Mouse (Mus musculus): ENCODE measurements around the gene Slc27a3. TPM values are rescaled to one million over a fixed set of nuclear protein-coding genes. Genes with fewer than 3 reads are reported as not detected.

Gene Slc27a3
- polyA plus RNA-seq, 1 experiment from 2014 or later: 4.3 TPM

DNA sequence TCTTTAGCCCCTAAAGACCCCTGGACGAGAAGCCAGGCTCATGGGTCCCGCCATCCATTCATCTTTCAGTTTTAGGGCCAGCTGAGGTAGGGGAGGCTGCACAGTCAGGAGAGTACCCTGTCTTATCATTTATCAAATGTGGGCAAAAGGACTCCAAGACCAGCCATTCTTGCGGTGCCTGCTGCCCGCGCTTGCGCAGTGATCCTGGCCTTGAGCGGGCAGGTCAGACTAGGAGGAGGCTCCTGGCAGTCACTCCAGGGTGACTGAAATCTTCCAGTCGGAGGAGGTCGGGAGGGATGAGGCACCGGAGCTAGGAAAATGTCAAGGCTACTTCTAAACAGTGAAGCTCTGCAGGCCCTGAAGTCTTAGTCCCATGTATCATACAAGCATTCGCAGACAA is 8.0 kb downstream of the Slc27a3 start:
- ATAC-seq (ENCODE audit: insufficient number of reproducible peaks, insufficient read depth, low FRiP score, low read depth): no peak
- 55% methylated on average over 11 of the region's 11 CpGs for WGBS

GRCm38 (mm10) chr3:90378496-90378895 is 11.2 kb downstream of the Slc27a3 start:
- Histone ChIP-seq H3K4me2 (ENCODE audit: low read length) (no peak overlapping the region), H3K4me1 (ENCODE audit: control insufficient read depth in 2 of 2, insufficient read depth in 2 of 2, low read length in 2 of 2) (no peaks in the 10 kb centered on the region), H3K27me3 (ENCODE audit: control insufficient read depth, insufficient read depth, low read length) (no peaks in the 10 kb centered on the region), H3K27ac (replicated peaks in 1 of 2; ENCODE audit: control insufficient read depth in 1 of 2, insufficient read depth in 1 of 2, low read depth in 2 of 2, low read length in 2 of 2) (no peak overlapping the region), H3K9ac (ENCODE audit: low read length) (no peak overlapping the region), H3K36me3 (ENCODE audit: control insufficient read depth, insufficient read depth, low read length) (no peaks in the 10 kb centered on the region), H3K9me3 (ENCODE audit: control insufficient read depth, low read length) (no peaks in the 10 kb centered on the region), H3K4me3 (ENCODE audit: control insufficient read depth in 1 of 2, insufficient read depth in 1 of 2, low read depth in 1 of 2, low read length in 2 of 2) (no peak overlapping the region)
- ATAC-seq (ENCODE audit: insufficient number of reproducible peaks, insufficient read depth, low FRiP score, low read depth): no peak
- 72% methylated on average over 5 of the region's 5 CpGs for WGBS

More for the DNA sequence above, 8.0 kb downstream of the Slc27a3 start:
- Histone ChIP-seq H3K4me2 (ENCODE audit: low read length) (no peak overlapping the region), H3K27me3 (ENCODE audit: control insufficient read depth, insufficient read depth, low read length) (no peaks in the 10 kb centered on the region), H3K4me3 (ENCODE audit: control insufficient read depth in 1 of 2, insufficient read depth in 1 of 2, low read depth in 1 of 2, low read length in 2 of 2) (no peak overlapping the region), H3K9me3 (ENCODE audit: control insufficient read depth, low read length) (no peaks in the 10 kb centered on the region), H3K4me1 (ENCODE audit: control insufficient read depth in 2 of 2, insufficient read depth in 2 of 2, low read length in 2 of 2) (no peaks in the 10 kb centered on the region), H3K36me3 (ENCODE audit: control insufficient read depth, insufficient read depth, low read length) (peaks cover 5% of the 10 kb centered on the region; the same call in 1 of the 2 replicates), H3K27ac (replicated peaks in 1 of 2; ENCODE audit: control insufficient read depth in 1 of 2, insufficient read depth in 1 of 2, low read depth in 2 of 2, low read length in 2 of 2) (no peak overlapping the region), H3K9ac (ENCODE audit: low read length) (no peak overlapping the region)

DNA sequence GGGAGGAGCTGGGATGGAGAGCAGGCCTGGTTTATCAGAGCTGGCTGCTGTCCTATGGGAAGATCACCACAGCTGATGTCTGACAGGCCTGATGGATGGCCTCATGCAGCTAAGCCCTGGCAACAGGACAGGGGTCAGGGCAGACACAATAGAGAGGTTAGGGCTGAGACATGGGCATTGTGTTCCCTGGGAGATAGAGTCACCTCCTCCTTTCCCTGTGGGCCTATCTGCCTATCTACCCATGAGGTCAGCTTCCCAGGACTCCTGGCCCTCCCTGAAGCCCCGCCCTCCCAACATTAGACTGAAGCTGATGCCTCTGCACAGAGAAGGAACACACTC is 13.5 kb downstream of the Slc27a3 start:
- 56% methylated on average over 1 of the region's 1 CpGs for WGBS
- Histone ChIP-seq H3K36me3 (ENCODE audit: control insufficient read depth, insufficient read depth, low read length) (no peaks in the 10 kb centered on the region), H3K4me1 (ENCODE audit: control insufficient read depth in 2 of 2, insufficient read depth in 2 of 2, low read length in 2 of 2) (no peaks in the 10 kb centered on the region), H3K27ac (replicated peaks in 1 of 2; ENCODE audit: control insufficient read depth in 1 of 2, insufficient read depth in 1 of 2, low read depth in 2 of 2, low read length in 2 of 2) (no peak overlapping the region), H3K9me3 (ENCODE audit: control insufficient read depth, low read length) (no peaks in the 10 kb centered on the region), H3K4me2 (ENCODE audit: low read length) (no peak overlapping the region), H3K4me3 (ENCODE audit: control insufficient read depth in 1 of 2, insufficient read depth in 1 of 2, low read depth in 1 of 2, low read length in 2 of 2) (no peak overlapping the region), H3K9ac (ENCODE audit: low read length) (no peak overlapping the region), H3K27me3 (ENCODE audit: control insufficient read depth, insufficient read depth, low read length) (no peaks in the 10 kb centered on the region)
- no peak for ATAC-seq (ENCODE audit: insufficient number of reproducible peaks, insufficient read depth, low FRiP score, low read depth)

DNA sequence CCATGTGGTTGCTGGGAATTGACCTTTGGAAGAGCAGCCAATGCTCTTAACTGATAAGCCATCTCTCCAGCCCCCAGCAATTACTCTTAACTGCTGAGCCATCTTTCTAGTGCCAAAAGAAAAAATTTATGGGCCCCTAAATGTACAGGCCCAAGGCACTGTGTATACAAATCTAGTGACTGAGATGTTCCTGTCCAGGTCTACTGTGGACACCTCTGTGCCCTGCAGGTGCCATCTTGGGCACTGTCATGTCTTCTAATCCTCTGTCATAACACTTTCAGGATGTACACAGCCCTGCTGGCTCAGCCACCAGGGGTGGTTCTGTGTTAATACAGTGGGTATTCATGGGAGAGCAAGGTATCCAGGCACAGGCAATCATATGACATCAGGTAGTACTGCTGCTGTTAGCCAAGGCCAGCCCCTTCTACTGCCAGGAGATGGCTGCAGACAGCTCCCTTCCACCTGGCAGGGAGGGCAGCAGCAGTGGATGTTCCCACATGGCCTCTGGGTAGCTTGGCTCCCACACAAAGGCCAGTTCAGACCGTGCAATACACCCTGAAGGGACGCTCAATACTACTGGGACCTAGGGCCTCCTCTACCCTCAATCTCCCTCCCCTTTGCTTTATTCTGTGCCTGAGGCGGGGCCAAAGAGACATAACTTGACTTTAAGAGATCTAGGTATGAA is 14.0 kb downstream of the Slc27a3 start:
- 68% methylated on average over 3 of the region's 3 CpGs for WGBS
- H3K4me2 ChIP-seq (ENCODE audit: low read length): no peak overlapping the region
- no peak overlapping the region for H3K27ac ChIP-seq (replicated peaks in 1 of 2; ENCODE audit: control insufficient read depth in 1 of 2, insufficient read depth in 1 of 2, low read depth in 2 of 2, low read length in 2 of 2)
- no peaks in the 10 kb centered on the region for H3K27me3 ChIP-seq (ENCODE audit: control insufficient read depth, insufficient read depth, low read length)
- no peaks in the 10 kb centered on the region for H3K4me1 ChIP-seq (ENCODE audit: control insufficient read depth in 2 of 2, insufficient read depth in 2 of 2, low read length in 2 of 2)
- no peak overlapping the region for H3K9ac ChIP-seq (ENCODE audit: low read length)
- ATAC-seq (ENCODE audit: insufficient number of reproducible peaks, insufficient read depth, low FRiP score, low read depth): no peak
- no peaks in the 10 kb centered on the region for H3K36me3 ChIP-seq (ENCODE audit: control insufficient read depth, insufficient read depth, low read length)
- H3K9me3 ChIP-seq (ENCODE audit: control insufficient read depth, low read length): no peaks in the 10 kb centered on the region
- H3K4me3 ChIP-seq (ENCODE audit: control insufficient read depth in 1 of 2, insufficient read depth in 1 of 2, low read depth in 1 of 2, low read length in 2 of 2): no peak overlapping the region

GRCm38 (mm10) chr3:90374368-90374767 is 15.4 kb downstream of the Slc27a3 start:
- no peaks in the 10 kb centered on the region for H3K36me3 ChIP-seq (ENCODE audit: control insufficient read depth, insufficient read depth, low read length)
- H3K4me1 ChIP-seq (ENCODE audit: control insufficient read depth in 2 of 2, insufficient read depth in 2 of 2, low read length in 2 of 2): no peaks in the 10 kb centered on the region
- H3K9me3 ChIP-seq (ENCODE audit: control insufficient read depth, low read length): no peaks in the 10 kb centered on the region
- H3K9ac ChIP-seq (ENCODE audit: low read length): no peak overlapping the region
- ATAC-seq (ENCODE audit: insufficient number of reproducible peaks, insufficient read depth, low FRiP score, low read depth): no peak
- H3K27me3 ChIP-seq (ENCODE audit: control insufficient read depth, insufficient read depth, low read length): no peaks in the 10 kb centered on the region
- 72% methylated on average over 4 of the region's 4 CpGs for WGBS
- no peak overlapping the region for H3K4me3 ChIP-seq (ENCODE audit: control insufficient read depth in 1 of 2, insufficient read depth in 1 of 2, low read depth in 1 of 2, low read length in 2 of 2)
- H3K4me2 ChIP-seq (ENCODE audit: low read length): no peak overlapping the region
- H3K27ac ChIP-seq (replicated peaks in 1 of 2; ENCODE audit: control insufficient read depth in 1 of 2, insufficient read depth in 1 of 2, low read depth in 2 of 2, low read length in 2 of 2): no peak overlapping the region

GRCm38 (mm10) chr3:90373432-90374028 is 16.2 kb downstream of the Slc27a3 start:
- Histone ChIP-seq H3K36me3 (ENCODE audit: control insufficient read depth, insufficient read depth, low read length) (no peaks in the 10 kb centered on the region), H3K9me3 (ENCODE audit: control insufficient read depth, low read length) (no peaks in the 10 kb centered on the region), H3K4me3 (ENCODE audit: control insufficient read depth in 1 of 2, insufficient read depth in 1 of 2, low read depth in 1 of 2, low read length in 2 of 2) (no peak overlapping the region), H3K4me2 (ENCODE audit: low read length) (no peak overlapping the region), H3K27ac (replicated peaks in 1 of 2; ENCODE audit: control insufficient read depth in 1 of 2, insufficient read depth in 1 of 2, low read depth in 2 of 2, low read length in 2 of 2) (no peak overlapping the region), H3K9ac (ENCODE audit: low read length) (no peak overlapping the region), H3K27me3 (ENCODE audit: control insufficient read depth, insufficient read depth, low read length) (no peaks in the 10 kb centered on the region), H3K4me1 (ENCODE audit: control insufficient read depth in 2 of 2, insufficient read depth in 2 of 2, low read length in 2 of 2) (no peaks in the 10 kb centered on the region)
- peak; percentile 52; the same call in 1 of the 2 replicates for ATAC-seq (ENCODE audit: insufficient number of reproducible peaks, insufficient read depth, low FRiP score, low read depth)
- WGBS: 23% methylated on average over 4 of the region's 4 CpGs

DNA sequence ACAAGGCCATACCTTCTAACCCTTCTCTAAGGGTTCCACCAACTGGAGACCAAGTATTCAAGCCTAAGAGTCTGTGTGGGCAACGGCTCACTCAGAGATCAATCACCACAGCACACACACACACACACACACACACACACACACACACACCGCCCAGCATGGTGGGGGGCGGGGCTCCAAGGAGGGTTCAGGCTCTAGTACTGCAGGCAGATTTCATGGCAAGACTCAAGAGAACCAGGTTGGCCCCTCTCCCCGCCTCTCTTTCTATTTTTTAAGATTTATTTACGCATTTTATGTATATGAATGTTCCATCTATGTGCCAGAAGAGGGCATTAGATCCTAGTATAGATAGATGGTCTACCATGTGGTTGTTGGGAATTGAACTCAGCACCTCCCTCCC is 16.9 kb downstream of the Slc27a3 start:
- no peak for ATAC-seq (ENCODE audit: insufficient number of reproducible peaks, insufficient read depth, low FRiP score, low read depth)
- Histone ChIP-seq H3K4me3 (ENCODE audit: control insufficient read depth in 1 of 2, insufficient read depth in 1 of 2, low read depth in 1 of 2, low read length in 2 of 2) (no peak overlapping the region), H3K4me1 (ENCODE audit: control insufficient read depth in 2 of 2, insufficient read depth in 2 of 2, low read length in 2 of 2) (no peaks in the 10 kb centered on the region), H3K4me2 (ENCODE audit: low read length) (no peak overlapping the region), H3K27ac (replicated peaks in 1 of 2; ENCODE audit: control insufficient read depth in 1 of 2, insufficient read depth in 1 of 2, low read depth in 2 of 2, low read length in 2 of 2) (no peak overlapping the region), H3K27me3 (ENCODE audit: control insufficient read depth, insufficient read depth, low read length) (no peaks in the 10 kb centered on the region), H3K36me3 (ENCODE audit: control insufficient read depth, insufficient read depth, low read length) (no peaks in the 10 kb centered on the region), H3K9ac (ENCODE audit: low read length) (no peak overlapping the region), H3K9me3 (ENCODE audit: control insufficient read depth, low read length) (no peaks in the 10 kb centered on the region)
- WGBS: 57% methylated on average over 5 of the region's 5 CpGs

GRCm38 (mm10) chr3:90371857-90372256 is 17.9 kb downstream of the Slc27a3 start:
- ATAC-seq (ENCODE audit: insufficient number of reproducible peaks, insufficient read depth, low FRiP score, low read depth): no peak
- Histone ChIP-seq H3K9me3 (ENCODE audit: control insufficient read depth, low read length) (no peaks in the 10 kb centered on the region), H3K9ac (ENCODE audit: low read length) (no peak overlapping the region), H3K4me1 (ENCODE audit: control insufficient read depth in 2 of 2, insufficient read depth in 2 of 2, low read length in 2 of 2) (no peaks in the 10 kb centered on the region), H3K36me3 (ENCODE audit: control insufficient read depth, insufficient read depth, low read length) (no peaks in the 10 kb centered on the region), H3K4me3 (ENCODE audit: control insufficient read depth in 1 of 2, insufficient read depth in 1 of 2, low read depth in 1 of 2, low read length in 2 of 2) (no peak overlapping the region), H3K27ac (replicated peaks in 1 of 2; ENCODE audit: control insufficient read depth in 1 of 2, insufficient read depth in 1 of 2, low read depth in 2 of 2, low read length in 2 of 2) (no peak overlapping the region), H3K4me2 (ENCODE audit: low read length) (no peak overlapping the region), H3K27me3 (ENCODE audit: control insufficient read depth, insufficient read depth, low read length) (no peaks in the 10 kb centered on the region)
- WGBS: 68% methylated on average over 7 of the region's 7 CpGs

Data from heart, embryonic 14.5 days (tissue).